Mouse (Mus musculus) lung, embryonic 15.5 days (tissue): ENCODE measurements around the gene Clcn2. TPM values are rescaled to one million over a fixed set of nuclear protein-coding genes. Genes with fewer than 3 reads are reported as not detected.

Experiments used
- ATAC-seq: fragments of 200-750 bp; cut with Nextera tagmentation; 2 replicates; pipeline ENCODE4 v1.8.0; 2017; ENCODE audit warnings: moderate number of reproducible peaks, borderline replicate concordance; ENCODE audit not compliant: low FRiP score, low TSS enrichment; ENCODE audit errors: extremely low read depth
- H3K27ac ChIP-seq: fragments of 300-500 bp; sonication (generic); 2 replicates; pipeline ENCODE4 v1.5.1; 2015; ENCODE audit warnings: moderate library complexity, mild to moderate bottlenecking, inconsistent platforms
- H3K27me3 ChIP-seq: fragments of 300-500 bp; sonication (generic); 2 replicates; pipeline ENCODE4 v1.6.1; 2015; ENCODE audit warnings: inconsistent platforms
- H3K36me3 ChIP-seq: fragments of 300-500 bp; sonication (generic); 2 replicates; pipeline ENCODE4 v1.6.1; 2015; ENCODE audit warnings: inconsistent platforms
- H3K4me1 ChIP-seq: fragments of 300-500 bp; sonication (generic); 2 replicates; pipeline ENCODE4 v1.6.1; 2015; ENCODE audit warnings: inconsistent platforms
- H3K4me2 ChIP-seq: fragments of 300-500 bp; sonication (generic); 2 replicates; pipeline ENCODE4 v1.6.1; 2015; ENCODE audit warnings: inconsistent platforms, mild to moderate bottlenecking, moderate library complexity
- H3K4me3 ChIP-seq: fragments of 300-500 bp; sonication (generic); 2 replicates; pipeline ENCODE4 v1.5.1; 2015; ENCODE audit warnings: mild to moderate bottlenecking, inconsistent platforms
- H3K9ac ChIP-seq: fragments of 300-500 bp; sonication (generic); 2 replicates; pipeline ENCODE4 v1.6.1; 2015; ENCODE audit warnings: inconsistent platforms
- H3K9me3 ChIP-seq: fragments of 300-500 bp; sonication (generic); 2 replicates; pipeline ENCODE4 v1.6.1; 2016; ENCODE audit warnings: inconsistent platforms
- WGBS: fragments of 180-500 bp; shearing (Covaris S2); methylation state at CpG from one replicate; pipeline ENCODE4 v1.1.7; 2015; 5-methylcytosine and 5-hydroxymethylcytosine counted together
- polyA plus RNA-seq: library from polyadenylated mRNA; unstranded; fragments of >200 nt; fragmentation: Nextera tagmentation; extraction: Ambion mirVana; gene quantifications from 2 replicates; pipeline ENCODE4 v1.2.1, GENCODE M21; 2015

The Clcn2 gene
- polyA plus RNA-seq, 1 experiment from 2014 or later = 8.6 TPM

DNA sequence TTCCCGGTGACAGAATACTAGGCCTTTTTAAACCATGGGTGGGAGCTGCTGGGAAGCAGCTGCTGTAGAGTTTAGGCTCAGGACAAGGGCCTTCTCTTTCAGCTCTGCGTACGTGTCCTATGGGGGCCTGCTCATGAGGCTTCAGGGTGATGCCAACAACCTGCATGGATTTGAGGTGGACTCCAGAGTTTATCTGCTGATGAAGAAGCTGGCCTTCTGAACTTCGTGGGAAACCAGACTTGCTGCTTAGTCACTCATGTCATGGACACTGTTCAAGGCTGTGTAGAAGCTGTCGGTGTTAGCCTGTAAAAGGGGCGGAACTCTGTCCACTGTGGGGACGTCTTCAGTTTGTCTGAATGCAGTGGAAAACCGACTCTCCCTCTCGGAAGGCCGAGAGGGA is 4.3 kb upstream of the Clcn2 start:
- Histone ChIP-seq H3K4me2 (no peak overlapping the region), H3K4me1 (peaks cover 20% of the 10 kb centered on the region), H3K27me3 (no peaks in the 10 kb centered on the region), H3K36me3 (peaks cover 18% of the 10 kb centered on the region; the same call in 1 of the 2 replicates), H3K27ac (no peak overlapping the region), H3K9ac (no peak overlapping the region), H3K4me3 (no peak overlapping the region), H3K9me3 (no peaks in the 10 kb centered on the region)
- no peak for ATAC-seq
- 76% methylated on average over 10 of the region's 10 CpGs for WGBS

DNA sequence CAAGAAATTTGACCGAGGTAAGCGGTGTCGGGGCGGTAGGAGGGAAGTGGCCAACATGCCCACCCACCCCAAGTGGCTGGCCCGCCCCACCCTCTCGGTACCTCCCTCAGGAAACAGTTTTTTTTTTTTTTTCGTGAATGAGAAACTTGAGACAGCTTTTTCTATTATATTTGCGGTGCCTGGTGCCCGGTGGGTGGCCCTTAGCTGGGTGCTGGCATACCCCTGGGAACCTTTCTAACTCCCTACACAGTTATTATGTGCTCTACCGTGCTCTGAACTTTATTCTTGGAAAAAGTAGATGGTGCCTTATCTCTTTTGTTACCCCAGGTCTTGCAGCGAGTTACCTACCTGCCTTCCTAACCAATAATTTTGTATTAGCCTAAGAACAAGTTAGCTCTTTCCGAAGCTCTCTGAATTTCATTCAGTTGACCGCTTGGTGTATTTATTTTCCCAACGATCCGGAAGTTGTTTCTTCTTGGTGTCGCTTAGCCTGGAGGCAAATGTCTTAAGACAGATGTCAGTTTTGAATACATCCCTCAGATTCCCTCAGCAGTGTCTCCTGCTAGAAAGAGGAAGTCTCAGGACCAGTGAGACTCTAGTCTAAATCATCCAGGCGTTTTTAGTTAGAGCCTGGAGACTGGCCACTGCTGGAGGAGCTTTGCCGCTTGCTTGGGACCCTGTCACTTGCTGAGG is 578 bp upstream of the Clcn2 start:
- H3K36me3 ChIP-seq = peaks cover 18% of the 10 kb centered on the region; the same call in 1 of the 2 replicates
- under 1% methylated on average over 18 of the region's 18 CpGs for WGBS
- no peaks in the 10 kb centered on the region for H3K9me3 ChIP-seq
- H3K4me3 ChIP-seq = peak overlapping the region; percentile 68
- H3K4me1 ChIP-seq = peaks cover 30% of the 10 kb centered on the region
- peak overlapping the region; percentile 91 for H3K4me2 ChIP-seq
- ATAC-seq = peak; percentile 24
- H3K9ac ChIP-seq = peak overlapping the region; percentile 67
- no peaks in the 10 kb centered on the region for H3K27me3 ChIP-seq
- H3K27ac ChIP-seq = peak overlapping the region; percentile 97

DNA sequence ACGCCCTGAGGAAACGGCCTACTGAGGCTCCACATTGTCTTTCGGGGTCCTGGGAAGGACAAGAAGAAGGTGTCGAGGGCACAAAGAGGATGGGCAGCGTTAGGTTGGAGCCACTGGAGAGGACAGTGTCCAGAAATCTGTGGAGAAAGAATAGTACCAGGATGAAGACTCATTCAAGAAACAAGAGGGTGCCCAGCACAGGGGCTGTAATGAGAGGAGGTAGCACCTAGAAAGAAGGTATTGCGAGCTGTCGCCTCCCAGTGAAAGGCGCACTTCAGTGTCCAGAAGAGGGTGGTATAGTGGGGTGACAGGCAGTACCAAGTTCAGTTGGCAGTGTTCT is 735 bp downstream of the Clcn2 start:
- peak overlapping the region; percentile 97 for H3K27ac ChIP-seq
- no peak; the same call in 1 of the 2 replicates for ATAC-seq
- H3K9me3 ChIP-seq = no peaks in the 10 kb centered on the region
- peak overlapping the region; percentile 91 for H3K4me2 ChIP-seq
- peak overlapping the region; percentile 67 for H3K9ac ChIP-seq
- H3K4me1 ChIP-seq = peaks cover 30% of the 10 kb centered on the region
- WGBS = 0% methylated on average over 7 of the region's 8 CpGs
- peak overlapping the region; percentile 68 for H3K4me3 ChIP-seq
- H3K27me3 ChIP-seq = no peaks in the 10 kb centered on the region
- peaks cover 11% of the 10 kb centered on the region; the same call in 1 of the 2 replicates for H3K36me3 ChIP-seq

- ATAC-seq = peak; percentile 84
- Histone ChIP-seq H3K4me1 (peaks cover 30% of the 10 kb centered on the region), H3K4me2 (peak overlapping the region; percentile 91), H3K9ac (peak overlapping the region; percentile 67), H3K36me3 (0 out of 2 replicates have a peak, but pooled peaks cover 6% of the 10 kb centered on the region), H3K27ac (peak overlapping the region; percentile 97), H3K4me3 (peak overlapping the region; percentile 68), H3K9me3 (no peaks in the 10 kb centered on the region), H3K27me3 (no peaks in the 10 kb centered on the region)
- under 1% methylated on average over 65 of the region's 68 CpGs for WGBS
Observed at GRCm38 (mm10) chr16:20715976-20716840, 1.3 kb downstream of the Clcn2 start.

- Histone ChIP-seq H3K36me3 (0 out of 2 replicates have a peak, but pooled peaks cover 6% of the 10 kb centered on the region), H3K9me3 (no peaks in the 10 kb centered on the region), H3K4me2 (peak overlapping the region; percentile 91), H3K9ac (peak overlapping the region; percentile 67), H3K27me3 (no peaks in the 10 kb centered on the region), H3K4me3 (peak overlapping the region; percentile 68), H3K4me1 (peaks cover 30% of the 10 kb centered on the region), H3K27ac (peak overlapping the region; percentile 97)
- ATAC-seq = no peak
- 3% methylated on average over 12 of the region's 12 CpGs for WGBS
Observed at GRCm38 (mm10) chr16:20715566-20715965, 2.0 kb downstream of the Clcn2 start.

GRCm38 (mm10) chr16:20715161-20715560 is 2.4 kb downstream of the Clcn2 start:
- Histone ChIP-seq H3K4me2 (peak overlapping the region; percentile 91), H3K27me3 (no peaks in the 10 kb centered on the region), H3K4me3 (peak overlapping the region; percentile 68), H3K36me3 (0 out of 2 replicates have a peak, but pooled peaks cover 9% of the 10 kb centered on the region), H3K9ac (0 out of 2 replicates have a peak overlapping the region, but pooled peaks have one; percentile 67), H3K9me3 (no peaks in the 10 kb centered on the region), H3K27ac (no peak overlapping the region), H3K4me1 (peaks cover 30% of the 10 kb centered on the region)
- 51% methylated on average over 2 of the region's 2 CpGs for WGBS
- no peak for ATAC-seq

- no peaks in the 10 kb centered on the region for H3K9me3 ChIP-seq
- H3K4me2 ChIP-seq = peak overlapping the region; percentile 91
- no peak for ATAC-seq
- peaks cover 30% of the 10 kb centered on the region for H3K4me1 ChIP-seq
- H3K27ac ChIP-seq = no peak overlapping the region
- H3K27me3 ChIP-seq = no peaks in the 10 kb centered on the region
- 0 out of 2 replicates have a peak, but pooled peaks cover 3% of the 10 kb centered on the region for H3K36me3 ChIP-seq
- H3K9ac ChIP-seq = no peak overlapping the region
- H3K4me3 ChIP-seq = no peak overlapping the region
- 47% methylated on average over 11 of the region's 11 CpGs for WGBS
Observed at GRCm38 (mm10) chr16:20714307-20715080, 3.1 kb downstream of the Clcn2 start.

- WGBS = 79% methylated on average over 7 of the region's 7 CpGs
- Histone ChIP-seq H3K9me3 (no peaks in the 10 kb centered on the region), H3K4me3 (no peak overlapping the region), H3K4me1 (peaks cover 23% of the 10 kb centered on the region), H3K4me2 (no peak overlapping the region), H3K36me3 (peaks cover 3% of the 10 kb centered on the region; the same call in 1 of the 2 replicates), H3K27ac (no peak overlapping the region), H3K9ac (no peak overlapping the region), H3K27me3 (no peaks in the 10 kb centered on the region)
- ATAC-seq = no peak
Observed at GRCm38 (mm10) chr16:20712889-20713288, 4.7 kb downstream of the Clcn2 start.

GRCm38 (mm10) chr16:20712190-20712589 is 5.4 kb downstream of the Clcn2 start:
- no peak overlapping the region for H3K4me3 ChIP-seq
- peaks cover 3% of the 10 kb centered on the region; the same call in 1 of the 2 replicates for H3K36me3 ChIP-seq
- H3K27me3 ChIP-seq = no peaks in the 10 kb centered on the region
- no peaks in the 10 kb centered on the region for H3K9me3 ChIP-seq
- no peak overlapping the region for H3K27ac ChIP-seq
- H3K9ac ChIP-seq = no peak overlapping the region
- peaks cover 22% of the 10 kb centered on the region for H3K4me1 ChIP-seq
- ATAC-seq = no peak
- H3K4me2 ChIP-seq = no peak overlapping the region
- WGBS = 76% methylated on average over 9 of the region's 9 CpGs

- no peaks in the 10 kb centered on the region for H3K9me3 ChIP-seq
- H3K9ac ChIP-seq = no peak overlapping the region
- peaks cover 12% of the 10 kb centered on the region for H3K4me1 ChIP-seq
- no peak overlapping the region for H3K4me2 ChIP-seq
- ATAC-seq = no peak
- H3K27ac ChIP-seq = no peak overlapping the region
- peaks cover 3% of the 10 kb centered on the region; the same call in 1 of the 2 replicates for H3K36me3 ChIP-seq
- H3K27me3 ChIP-seq = no peaks in the 10 kb centered on the region
- WGBS = 74% methylated on average over 4 of the region's 4 CpGs
- no peak overlapping the region for H3K4me3 ChIP-seq
Observed at GRCm38 (mm10) chr16:20710810-20711209, 6.7 kb downstream of the Clcn2 start.

DNA sequence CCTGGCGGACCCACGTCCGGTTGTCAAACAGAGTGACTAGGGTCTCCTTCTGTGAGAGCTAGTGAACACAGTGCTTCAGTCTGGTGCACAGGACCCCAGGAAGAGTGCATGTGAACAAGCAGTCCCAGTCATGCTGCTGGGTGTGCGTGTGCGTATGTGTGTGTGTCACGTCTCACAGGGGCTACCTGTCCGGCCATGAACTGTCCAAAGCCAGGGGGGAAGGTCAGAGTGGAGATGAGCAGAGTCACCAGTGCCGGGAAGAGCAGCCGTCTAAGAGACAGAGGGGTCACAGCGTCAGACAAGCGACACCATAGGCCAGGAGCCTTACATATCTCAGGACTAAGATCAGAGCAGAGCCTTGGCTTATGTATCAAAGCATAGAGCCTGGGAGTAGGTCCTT is 7.2 kb downstream of the Clcn2 start:
- Histone ChIP-seq H3K27me3 (no peaks in the 10 kb centered on the region), H3K27ac (no peak overlapping the region), H3K4me2 (no peak overlapping the region), H3K4me1 (peaks cover 9% of the 10 kb centered on the region), H3K4me3 (no peak overlapping the region), H3K9ac (no peak overlapping the region), H3K36me3 (peaks cover 3% of the 10 kb centered on the region; the same call in 1 of the 2 replicates), H3K9me3 (no peaks in the 10 kb centered on the region)
- ATAC-seq = no peak
- WGBS = 93% methylated on average over 11 of the region's 11 CpGs
